Mouse (Mus musculus) bone marrow, adult 2 months (tissue): ENCODE data around the gene Ifitm10. TPM values are rescaled to one million over a fixed set of nuclear protein-coding genes. Genes with fewer than 3 reads are reported as not detected.
A peak's percentile ranks its signal among the peaks of the same experiment; 100 is the strongest.

Experiments used
- H3K27ac ChIP-seq: fragments of 200-500 bp; 2 replicates; pipeline ENCODE4 v1.5.1; 2012; ENCODE audit warnings: low read depth, mild to moderate bottlenecking, control low read depth, inconsistent platforms, low read length; ENCODE audit not compliant: control insufficient read depth, poor library complexity, insufficient read depth
- H3K4me1 ChIP-seq: fragments of 200-500 bp; 2 replicates; pipeline ENCODE4 v1.6.1; 2011; ENCODE audit warnings: low read length; ENCODE audit not compliant: control insufficient read depth, insufficient read depth
- H3K4me3 ChIP-seq: fragments of 200-500 bp; replicated peaks from 2 replicates; pipeline ENCODE3; 2011; ENCODE audit warnings: mild to moderate bottlenecking, low read depth, low read length, control low read depth; ENCODE audit not compliant: control insufficient read depth
- CTCF ChIP-seq: fragments of 200-500 bp; IDR thresholded peaks from 2 replicates; pipeline ENCODE4 v1.5.1; 2011; ENCODE audit warnings: low read length, control low read depth; ENCODE audit not compliant: control insufficient read depth, insufficient read depth
- POLR2A ChIP-seq: fragments of 200-500 bp; IDR thresholded peaks from 2 replicates; pipeline ENCODE4 v1.6.1; 2011; ENCODE audit warnings: low read depth, mild to moderate bottlenecking, control low read depth, low read length, borderline replicate concordance; ENCODE audit not compliant: control insufficient read depth
- WGBS: fragments of 180-500 bp; shearing (Covaris S2); methylation state at CpG from one replicate; pipeline ENCODE4 v1.1.7; 2018; 5-methylcytosine and 5-hydroxymethylcytosine counted together
- polyA plus RNA-seq: library from polyadenylated mRNA; stranded (reverse); fragments of >200 nt; gene quantifications from 2 replicates; pipeline ENCODE4 v1.2.4, GENCODE M21; 2011; ENCODE audit warnings: low replicate concordance; ENCODE audit not compliant: missing spikeins, insufficient read depth, insufficient read length

Ifitm10 gene
- polyA plus RNA-seq, 1 experiment, result 6.2 TPM

GRCm38 (mm10) chr7:142368856-142369255 is 4.7 kb downstream of the Ifitm10 start:
- Histone ChIP-seq H3K27ac (no peak overlapping the region), H3K4me1 (peaks cover 4% of the 10 kb centered on the region), H3K4me3 (no peak overlapping the region)
- no peak for TF ChIP-seq POLR2A
- TF ChIP-seq CTCF, result no peak
- 67% methylated on average over 2 of the region's 2 CpGs for WGBS

DNA sequence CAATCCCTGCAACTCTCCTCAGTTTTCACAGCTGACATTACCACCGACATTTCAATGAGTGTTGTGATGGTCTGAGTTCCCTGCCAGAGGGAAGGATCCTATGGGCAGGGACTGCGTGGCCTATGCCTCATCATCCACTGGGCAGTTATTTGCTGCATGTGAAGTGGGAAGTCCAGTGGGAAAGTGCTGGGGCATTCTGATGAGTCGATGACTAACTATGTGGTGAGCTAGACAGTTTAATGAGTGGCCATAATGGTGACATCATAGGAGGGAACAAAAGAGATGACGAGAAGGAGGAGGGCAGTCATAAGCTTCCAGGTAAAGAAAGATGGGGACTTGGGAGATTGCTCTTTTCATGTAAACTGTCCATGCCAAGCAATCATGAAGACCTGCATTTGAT is 10.4 kb downstream of the Ifitm10 start:
- peaks cover 4% of the 10 kb centered on the region; the same call in 1 of the 2 replicates for H3K4me1 ChIP-seq
- H3K4me3 ChIP-seq, result no peak overlapping the region
- TF ChIP-seq CTCF (no peak), POLR2A (no peak)
- no peak overlapping the region for H3K27ac ChIP-seq
- WGBS, result 67% methylated on average over 4 of the region's 4 CpGs

GRCm38 (mm10) chr7:142360743-142361142 is 12.8 kb downstream of the Ifitm10 start:
- Histone ChIP-seq H3K4me1 (peaks cover 11% of the 10 kb centered on the region), H3K4me3 (no peak overlapping the region), H3K27ac (no peak overlapping the region)
- TF ChIP-seq POLR2A (no peak), CTCF (peak; percentile 23; the same call in 1 of the 2 replicates)

GRCm38 (mm10) chr7:142359129-142359528 is 14.4 kb downstream of the Ifitm10 start:
- peaks cover 16% of the 10 kb centered on the region for H3K4me1 ChIP-seq
- 75% methylated on average over 8 of the region's 8 CpGs for WGBS

GRCm38 (mm10) chr7:142357566-142357965 is 16.0 kb downstream of the Ifitm10 start:
- TF ChIP-seq POLR2A, result no peak
- no peak for TF ChIP-seq CTCF
- peaks cover 19% of the 10 kb centered on the region for H3K4me1 ChIP-seq
- WGBS, result 44% methylated on average over 3 of the region's 3 CpGs
- H3K4me3 ChIP-seq, result no peak overlapping the region
- H3K27ac ChIP-seq, result no peak overlapping the region

More at GRCm38 (mm10) chr7:142359129-142359528, 14.4 kb downstream of the Ifitm10 start:
- no peak overlapping the region for H3K27ac ChIP-seq
- no peak overlapping the region for H3K4me3 ChIP-seq
- TF ChIP-seq CTCF, result no peak
- TF ChIP-seq POLR2A, result no peak

- peaks cover 17% of the 10 kb centered on the region for H3K4me1 ChIP-seq
- peak overlapping the region; percentile 64 for H3K27ac ChIP-seq
- TF ChIP-seq POLR2A, result no peak
- no peak for TF ChIP-seq CTCF
- H3K4me3 ChIP-seq, result no peak overlapping the region
- WGBS, result 54% methylated on average over 8 of the region's 8 CpGs
Observed at GRCm38 (mm10) chr7:142354661-142355233, 18.8 kb downstream of the Ifitm10 start.

DNA sequence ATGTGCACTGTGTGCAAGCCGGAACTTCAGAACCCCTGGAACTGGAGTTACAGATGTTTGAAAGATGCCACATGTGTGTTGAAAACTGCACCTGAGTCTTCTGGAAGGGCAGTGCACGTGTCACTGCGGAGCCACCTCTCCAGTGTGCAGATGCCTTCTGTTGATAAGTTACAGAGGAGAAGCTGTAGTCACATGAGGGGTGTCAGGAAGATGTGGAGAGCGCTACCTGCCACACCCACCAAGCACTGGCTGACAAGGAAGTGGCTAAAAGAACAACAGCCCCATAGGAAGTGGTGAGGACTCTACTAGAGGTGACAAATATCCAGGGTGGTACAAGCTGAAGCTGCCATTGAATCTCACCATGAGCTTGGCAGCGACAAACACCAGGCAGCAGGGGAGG is 19.7 kb downstream of the Ifitm10 start:
- 8% methylated on average over 5 of the region's 5 CpGs for WGBS
- H3K4me3 ChIP-seq, result no peak overlapping the region
- TF ChIP-seq POLR2A (no peak), CTCF (no peak)
- peaks cover 17% of the 10 kb centered on the region for H3K4me1 ChIP-seq
- peak overlapping the region; percentile 64 for H3K27ac ChIP-seq

DNA sequence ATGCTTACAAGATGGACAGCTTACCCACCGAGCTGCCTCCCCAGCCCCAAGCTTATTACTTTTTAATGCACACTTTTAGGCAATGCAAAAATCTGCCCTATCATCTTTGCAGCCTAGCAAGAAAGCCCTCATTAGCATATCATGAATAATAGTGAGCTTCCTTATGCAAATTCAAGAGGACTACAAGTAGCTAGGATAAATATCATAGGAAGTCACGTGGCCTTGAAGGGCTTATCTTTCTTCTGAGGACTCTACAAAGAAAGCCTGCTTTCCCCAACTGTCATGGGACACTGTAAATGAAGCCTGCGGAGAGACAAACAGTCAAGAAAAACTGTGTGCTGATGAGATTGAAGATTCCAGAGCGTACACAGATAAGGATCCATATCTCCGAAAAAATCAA is 22.0 kb downstream of the Ifitm10 start:
- TF ChIP-seq CTCF (no peak), POLR2A (no peak)
- 46% methylated on average over 5 of the region's 5 CpGs for WGBS
- Histone ChIP-seq H3K4me3 (no peak overlapping the region), H3K4me1 (peaks cover 16% of the 10 kb centered on the region), H3K27ac (no peak overlapping the region)
